ENCODE assay signal across 10 mouse cellular contexts in genomic region chr10:22819871-22820590, GRCm38 (mm10). TPM values are rescaled to one million over a fixed set of nuclear protein-coding genes. Genes with fewer than 3 reads are reported as not detected.
DNase-seq lines count a peak whose midpoint lies in the region; ATAC-seq lines count a peak whose summit lies in the region.
"Had no signal": no experiment of that assay in that cellular context is flagged by ENCODE, and none has a peak within 500 bp of the region (broad histone marks: within the 10 kb centered on the region; RNA-seq: fewer than 3 reads in every experiment).

Gene Tcf21 (minus strand): TSS chr10:22820174.

- H3K27me3 ChIP-seq in heart, embryonic 16.5 days (ENCODE audit: control insufficient read depth, insufficient read depth, low read length) = peaks cover 62% of the 10 kb centered on the region
- H3K27me3 ChIP-seq in midbrain, embryonic 14.5 days (ENCODE audit: control insufficient read depth, insufficient read depth, low read length) = peaks cover 90% of the 10 kb centered on the region

- H3K4me2 ChIP-seq in heart, embryonic 16.5 days (ENCODE audit: low read depth, low read length) = peak within 1 kb of the TSS; percentile 53
- H3K4me2 ChIP-seq in midbrain, embryonic 14.5 days (ENCODE audit: low read length) = no peak within 1 kb of the TSS
- H3K4me2 ChIP-seq: hindbrain, embryonic 15.5 days had no signal

- H3K9me3 ChIP-seq in heart, embryonic 16.5 days (replicated peaks; ENCODE audit: control insufficient read depth, low read length) = no peaks in the 10 kb centered on the region
- H3K9me3 ChIP-seq in midbrain, embryonic 14.5 days (ENCODE audit: control insufficient read depth, low read length) = no peaks in the 10 kb centered on the region
- H3K9me3 ChIP-seq: G1E; hindbrain, embryonic 15.5 days had no signal

- no peaks in the 10 kb centered on the region for H3K36me3 ChIP-seq in heart, embryonic 16.5 days (ENCODE audit: control insufficient read depth, insufficient read depth)
- no peaks in the 10 kb centered on the region for H3K36me3 ChIP-seq in midbrain, embryonic 14.5 days (ENCODE audit: control insufficient read depth, insufficient read depth, low read length)
- H3K36me3 ChIP-seq: G1E; hindbrain, embryonic 15.5 days had no signal

- peak; percentile 30 for DNase-seq in ovary, adult 18-20 months (ENCODE audit: low spot score)
- no peak for DNase-seq in ovary, postnatal 10 days (ENCODE audit: low spot score)
- DNase-seq in large intestine, adult 2 months (ENCODE audit: low read depth, low spot score) = no peak
- no peak for DNase-seq in midbrain, embryonic 14.5 days
- DNase-seq in layer of hippocampus, adult 9-10 months (ENCODE audit: low spot score) = no peak
- no peak for DNase-seq in thymus, postnatal 25 days

- WGBS in heart, embryonic 16.5 days = 9% methylated on average over 20 of the region's 20 CpGs
- WGBS in large intestine, adult 2 months = 14% methylated on average over 20 of the region's 20 CpGs
- WGBS in midbrain, embryonic 14.5 days = 2% methylated on average over 20 of the region's 20 CpGs

- H3K9ac ChIP-seq in heart, embryonic 16.5 days (ENCODE audit: low read length) = peak within 1 kb of the TSS; percentile 73
- no peak within 1 kb of the TSS for H3K9ac ChIP-seq in midbrain, embryonic 14.5 days (replicated peaks; ENCODE audit: low read length)
- H3K9ac ChIP-seq: hindbrain, embryonic 15.5 days had no signal

- ATAC-seq in heart, embryonic 16.5 days (replicated peaks; ENCODE audit: extremely low read depth, insufficient read depth, low FRiP score) = peak; percentile 63
- no peak for ATAC-seq in midbrain, embryonic 14.5 days (ENCODE audit: low FRiP score, low TSS enrichment)
- ATAC-seq in erythroid progenitor cell, adult 5-6 weeks (replicated peaks; ENCODE audit: low FRiP score, poor library complexity, severe bottlenecking) = no peak

- peak within 1 kb of the TSS; percentile 55 for H3K4me3 ChIP-seq in heart, embryonic 16.5 days (ENCODE audit: low read length)
- 0 out of 2 replicates have a peak within 1 kb of the TSS, but pooled peaks have one; percentile 4 for H3K4me3 ChIP-seq in midbrain, embryonic 14.5 days (replicated peaks; ENCODE audit: low read depth, low read length)
- H3K4me3 ChIP-seq: hindbrain, embryonic 15.5 days had no signal

- 0 out of 2 replicates have a peak, but pooled peaks cover 2% of the 10 kb centered on the region for H3K4me1 ChIP-seq in heart, embryonic 16.5 days (ENCODE audit: control insufficient read depth, insufficient read depth, low read length)
- no peaks in the 10 kb centered on the region for H3K4me1 ChIP-seq in midbrain, embryonic 14.5 days (ENCODE audit: control insufficient read depth, insufficient read depth, low read length)
- H3K4me1 ChIP-seq: hindbrain, embryonic 15.5 days had no signal

- H3K27ac ChIP-seq in heart, embryonic 16.5 days (ENCODE audit: low read length) = peak within 1 kb of the TSS; percentile 79
- no peak within 1 kb of the TSS for H3K27ac ChIP-seq in midbrain, embryonic 14.5 days (replicated peaks; ENCODE audit: low read depth, low read length)
- H3K27ac ChIP-seq: hindbrain, embryonic 15.5 days had no signal

RNA-seq across cellular contexts. Expression of gene Tcf21, which starts in this region (rescaled TPM):
- polyA plus RNA-seq in heart, embryonic 16.5 days (2015; fragmentation: Nextera tagmentation; extraction: Ambion mirVana) = 51.4 and 67.7 TPM in 2 replicates
- 51.1 and 60.3 TPM in 2 replicates for polyA plus RNA-seq in large intestine, adult 2 months (2012; rRNA removed)
- not detected in 2 replicates for polyA plus RNA-seq in midbrain, embryonic 14.5 days (2014; fragmentation: Nextera tagmentation; extraction: Ambion mirVana)
- total RNA-seq in erythroid progenitor cell, adult 5-6 weeks (2015; ENCODE audit: low replicate concordance) = not detected in 2 replicates
- not detected in 2 replicates for total RNA-seq in erythroid progenitor cell, adult 5-6 weeks (2017; ENCODE audit: low replicate concordance)
- total RNA-seq: G1E had no signal
- polyA plus RNA-seq: G1E had no signal

Comparison
In these comparisons a context has a peak if more than half of its experiments do, and no peak if none do; other contexts are left out.
1. RNA of gene Tcf21 (polyA plus RNA-seq): 51.4 to 67.7 TPM in heart, embryonic 16.5 days and 51.1 to 60.3 TPM in large intestine, adult 2 months; not detected in midbrain, embryonic 14.5 days; every median in the first group is over 10 times any median in the second.